Mouse (Mus musculus): Measurements from ENCODE around the gene 2310061I04Rik. TPM values are rescaled to one million over a fixed set of nuclear protein-coding genes. Genes with fewer than 3 reads are reported as not detected.

2310061I04Rik gene
- total RNA-seq, 2 experiments from 2014 or later, result 83.9 to 89.3 TPM

DNA sequence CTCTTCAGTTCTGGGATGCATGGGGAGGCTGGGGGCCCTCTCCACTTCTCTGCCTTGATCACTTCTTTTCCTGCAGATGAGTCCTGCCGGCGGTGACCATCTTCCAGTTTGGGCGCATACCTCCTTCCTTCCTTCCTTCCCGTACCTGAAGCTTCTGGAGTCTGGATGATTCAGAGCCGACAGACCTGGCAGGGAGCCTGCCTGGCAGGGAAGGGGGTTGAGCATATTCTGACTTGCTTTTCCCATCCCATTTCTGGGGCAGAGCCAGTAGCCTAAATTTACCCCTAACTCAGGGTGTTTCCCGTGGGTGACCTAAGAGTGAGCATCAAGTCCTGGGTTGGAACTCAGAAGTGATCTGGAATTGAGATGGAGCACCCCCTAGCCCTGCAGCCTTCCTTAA, 22.5 kb downstream of the 2310061I04Rik start:
- intact Hi-C loops (cut with DNase I), result loop anchor here (1.0 to 5.0 kb wide), 2 partner anchors 38 to 39 kb away; partner anchors contain the start of gene Atat1
- DNase-seq, result no peak

DNA sequence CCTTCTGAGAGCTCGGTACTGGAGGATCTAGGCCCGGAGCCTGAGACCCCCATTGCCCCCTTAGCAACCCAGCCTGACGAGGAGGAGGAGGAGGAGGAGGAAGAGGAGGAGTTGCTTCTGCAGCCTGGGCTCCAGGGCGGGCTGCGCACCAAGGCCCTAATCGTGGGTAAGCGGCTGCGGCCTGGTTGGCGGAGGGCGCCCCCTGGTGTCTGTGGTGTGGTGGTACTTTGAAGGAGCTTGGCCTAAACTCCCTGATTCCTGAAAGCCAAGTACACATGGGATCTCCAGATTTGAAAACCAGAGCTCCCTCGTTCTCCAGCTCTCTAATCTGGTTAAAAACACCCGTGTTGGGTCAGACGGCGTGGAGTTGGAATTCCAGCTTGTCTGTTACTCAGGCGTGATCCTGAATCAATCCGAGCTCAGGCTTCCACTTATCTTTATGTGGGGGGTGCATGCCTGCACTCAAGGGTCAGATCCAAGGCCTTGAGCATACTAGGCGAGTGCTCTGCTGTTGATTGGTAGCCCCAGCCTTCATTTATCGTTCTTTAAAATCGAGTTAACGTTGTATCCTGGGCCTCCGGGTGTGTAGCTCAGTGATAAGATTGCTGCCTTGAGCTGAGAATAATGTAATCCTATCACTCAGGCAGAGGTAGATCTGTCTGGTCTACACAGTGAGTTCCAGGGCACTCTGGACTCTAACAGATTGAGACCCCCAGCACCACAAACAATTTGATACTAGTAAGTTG, 23.3 kb downstream of the 2310061I04Rik start:
- DNase-seq, result peak; percentile 95
- intact Hi-C loops (cut with DNase I), result loop anchor here (1.0 kb wide), 1 partner anchor 135 kb away; no protein-coding TSS in a partner anchor

DNA sequence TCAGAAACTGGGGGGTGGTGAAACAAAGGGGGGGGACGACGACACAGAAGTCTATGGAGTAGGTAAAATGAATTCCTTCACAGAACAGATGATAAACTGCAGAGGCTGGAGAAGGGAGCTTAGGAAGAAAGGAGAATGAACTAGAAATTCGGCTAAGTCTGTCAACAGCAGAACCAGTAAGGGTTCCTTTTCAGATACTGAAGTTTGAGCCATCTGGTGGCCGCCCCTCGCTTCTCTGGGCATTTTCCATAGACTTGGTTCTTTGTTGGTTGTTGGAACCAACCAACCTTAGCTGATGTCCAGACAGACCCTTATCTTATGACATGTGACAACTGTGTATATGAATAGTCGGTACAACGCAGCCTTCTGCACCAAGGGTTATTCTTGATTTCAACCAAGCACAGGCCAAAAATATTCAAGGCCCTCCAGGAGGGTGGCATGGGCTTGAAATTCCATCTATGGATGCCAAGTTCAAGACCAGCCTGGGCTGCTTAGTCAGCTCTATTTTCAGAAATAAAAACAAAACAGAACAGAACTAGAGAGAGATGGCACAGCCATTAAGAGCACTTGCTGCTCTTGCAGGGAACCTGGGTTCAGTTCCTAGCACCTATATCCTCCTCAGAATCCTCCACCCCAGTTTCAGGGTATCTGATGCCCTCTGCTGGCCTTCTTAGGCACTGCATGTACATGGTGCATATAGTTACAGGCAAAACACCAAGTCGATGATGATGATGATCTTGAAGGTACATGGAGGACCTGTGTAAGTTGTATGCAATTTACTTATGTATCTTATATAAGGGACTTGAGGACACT, 26.1 kb downstream of the 2310061I04Rik start:
- peak; percentile 29 to 56 for DNase-seq
- intact Hi-C loops (cut with DNase I), result no loop called here

DNA sequence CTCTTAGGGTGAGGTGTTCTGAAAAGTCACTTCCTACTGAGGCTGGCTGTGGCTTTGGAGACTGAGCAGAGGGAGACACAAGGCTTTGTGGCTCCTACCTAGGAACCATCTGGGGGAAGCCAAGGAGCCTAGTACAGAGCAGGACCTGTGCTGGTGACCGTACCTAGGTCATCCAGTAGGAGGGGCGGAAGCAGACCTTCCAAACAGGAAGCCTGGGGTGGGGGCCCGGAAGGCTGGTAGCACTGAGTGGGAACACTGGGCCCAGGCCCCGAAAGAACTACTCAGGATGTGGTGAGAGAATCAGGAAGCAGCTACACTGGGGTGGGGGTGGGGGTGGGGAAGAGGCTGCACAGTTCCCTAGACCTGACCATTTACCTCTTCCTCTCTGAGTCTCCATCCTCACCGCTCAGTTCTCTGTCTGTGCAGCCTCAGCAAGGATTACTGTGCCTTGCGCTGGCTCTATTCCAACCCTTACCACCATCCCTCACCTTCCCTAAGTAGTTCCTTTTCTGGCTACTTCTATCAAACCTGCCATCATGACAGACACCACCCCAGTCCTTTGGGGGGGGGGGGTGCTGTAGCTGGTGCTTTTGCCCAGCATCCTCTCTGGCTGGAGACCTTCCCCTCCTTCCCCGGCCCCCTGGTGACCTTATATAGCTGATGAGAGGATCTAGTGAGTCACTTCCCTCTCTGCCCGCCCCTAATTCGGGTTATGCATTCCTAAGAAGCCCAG, 26.9 kb downstream of the 2310061I04Rik start:
- intact Hi-C loops (cut with DNase I), result no loop called here
- DNase-seq, result peak; percentile 70 to 75

GRCm38 (mm10) chr17:35869346-35870067, 27.7 kb downstream of the 2310061I04Rik start:
- intact Hi-C loops (cut with DNase I), result no loop called here
- DNase-seq, result peak; percentile 60 to 61

GRCm38 (mm10) chr17:35868961-35869345, 28.3 kb downstream of the 2310061I04Rik start:
- no peak for DNase-seq

GRCm38 (mm10) chr17:35868165-35868820, 28.9 kb downstream of the 2310061I04Rik start:
- peak; percentile 44 to 50 for DNase-seq

More at GRCm38 (mm10) chr17:35868961-35869345, 28.3 kb downstream of the 2310061I04Rik start:
- intact Hi-C loops (cut with DNase I), result no loop called here

GRCm38 (mm10) chr17:35866911-35867890, 30.0 kb downstream of the 2310061I04Rik start:
- intact Hi-C loops (cut with DNase I), result no loop called here
- peak; percentile 54 to 60 for DNase-seq

More at GRCm38 (mm10) chr17:35868165-35868820, 28.9 kb downstream of the 2310061I04Rik start:
- intact Hi-C loops (cut with DNase I), result no loop called here

DNA sequence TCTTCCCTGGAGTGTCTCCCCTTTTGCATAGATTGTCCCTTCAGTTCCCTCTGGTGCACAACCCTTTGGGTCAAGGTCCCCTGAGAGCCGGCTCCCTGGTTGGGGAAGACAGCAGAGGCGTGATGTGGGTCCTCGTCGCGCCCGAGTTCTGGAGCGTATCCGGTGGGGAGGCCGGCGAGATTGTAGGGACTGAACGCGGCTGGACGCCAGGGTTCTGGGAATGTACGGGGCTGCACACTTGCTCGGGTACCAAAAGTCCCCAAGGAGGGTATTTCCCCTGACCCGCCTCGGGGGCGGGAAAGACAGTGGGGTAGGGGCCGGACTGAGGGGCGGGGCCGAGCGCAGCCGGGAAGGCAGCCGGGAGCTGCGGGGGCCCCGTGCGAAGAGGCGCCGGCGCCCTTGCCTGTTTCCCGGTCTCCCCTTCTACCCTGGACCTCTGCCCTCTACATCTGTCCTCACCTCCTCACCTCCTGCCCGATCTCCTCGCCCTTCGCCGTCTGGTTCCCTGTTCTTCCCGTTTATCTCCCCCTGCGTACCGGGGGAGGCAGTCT, 30.9 kb downstream of the 2310061I04Rik start:
- intact Hi-C loops (cut with DNase I), result no loop called here
- DNase-seq, result peak; percentile 83 to 86

DNA sequence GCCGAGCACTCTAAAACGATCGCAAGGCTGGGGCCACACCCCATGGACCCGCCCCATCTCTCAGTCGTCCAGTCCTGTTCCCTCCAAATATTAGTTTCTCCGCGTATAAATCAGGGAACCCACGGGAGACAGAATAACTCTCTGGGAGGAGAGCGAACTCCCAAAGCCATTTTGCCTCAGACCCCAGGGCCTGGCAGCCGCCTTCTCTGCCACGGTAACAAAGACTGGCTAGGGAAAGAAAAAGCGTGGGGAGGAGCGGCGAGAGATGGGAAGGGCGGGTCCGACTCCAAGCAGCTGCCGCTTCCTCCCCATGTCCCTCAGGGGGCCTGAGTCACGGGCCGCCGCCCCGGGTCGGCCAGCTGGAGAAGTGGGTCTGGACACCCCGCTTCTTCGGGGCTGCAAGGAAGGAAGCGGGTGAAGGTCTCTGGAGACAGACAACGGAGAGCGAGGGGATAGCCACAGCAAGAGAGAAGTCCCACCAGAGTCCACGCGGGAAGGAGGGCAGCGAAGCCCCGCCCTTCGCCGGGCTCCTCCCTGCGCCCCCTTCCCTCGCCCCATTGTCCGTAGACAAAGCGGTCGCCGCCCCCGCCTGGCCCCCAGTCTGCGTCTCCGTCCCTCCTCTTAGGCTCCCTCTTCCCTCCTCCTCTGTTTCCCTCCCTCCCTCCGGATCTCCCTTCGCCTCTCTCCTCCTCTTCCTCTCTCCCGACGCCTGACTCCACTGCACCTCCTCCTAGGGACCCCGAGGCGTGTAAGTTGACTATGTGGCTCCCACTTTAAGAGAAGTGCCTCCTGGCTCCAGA, 31.6 kb downstream of the 2310061I04Rik start, which contains the start of gene Ppp1r18:
Gene Ppp1r18, plus strand, starts transcription at position 113 of the 800 bp plus-strand sequence.
- intact Hi-C loops (cut with DNase I), result no loop called here
- peak; percentile 82 to 85 for DNase-seq

DNA sequence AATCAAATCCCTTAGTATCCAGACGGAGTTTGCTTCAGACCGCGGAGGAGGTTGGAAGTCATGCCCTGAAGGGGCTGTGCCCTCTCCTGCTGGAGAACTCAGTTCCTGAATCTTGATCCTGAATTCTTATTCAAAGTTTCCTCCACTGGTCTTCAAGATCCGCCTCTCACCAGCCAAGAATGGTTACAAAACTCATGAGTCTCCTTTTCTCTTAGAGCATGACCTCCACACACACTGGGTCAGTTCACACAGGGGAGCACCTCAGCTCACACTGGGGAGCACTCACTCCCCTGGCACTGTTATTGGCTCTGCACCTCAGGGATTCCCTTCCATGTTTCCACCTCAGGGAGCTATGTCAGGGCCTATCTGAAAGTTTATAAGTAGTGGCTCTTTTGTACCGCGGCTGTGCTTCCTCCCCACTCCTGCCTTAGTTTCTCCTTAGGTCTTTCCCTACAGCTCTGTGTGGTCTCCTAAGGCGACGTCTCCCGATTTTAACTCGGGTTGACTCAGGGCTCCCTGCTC, 32.3 kb downstream of the 2310061I04Rik start:
- intact Hi-C loops (cut with DNase I), result no loop called here
- DNase-seq, result no peak

DNA sequence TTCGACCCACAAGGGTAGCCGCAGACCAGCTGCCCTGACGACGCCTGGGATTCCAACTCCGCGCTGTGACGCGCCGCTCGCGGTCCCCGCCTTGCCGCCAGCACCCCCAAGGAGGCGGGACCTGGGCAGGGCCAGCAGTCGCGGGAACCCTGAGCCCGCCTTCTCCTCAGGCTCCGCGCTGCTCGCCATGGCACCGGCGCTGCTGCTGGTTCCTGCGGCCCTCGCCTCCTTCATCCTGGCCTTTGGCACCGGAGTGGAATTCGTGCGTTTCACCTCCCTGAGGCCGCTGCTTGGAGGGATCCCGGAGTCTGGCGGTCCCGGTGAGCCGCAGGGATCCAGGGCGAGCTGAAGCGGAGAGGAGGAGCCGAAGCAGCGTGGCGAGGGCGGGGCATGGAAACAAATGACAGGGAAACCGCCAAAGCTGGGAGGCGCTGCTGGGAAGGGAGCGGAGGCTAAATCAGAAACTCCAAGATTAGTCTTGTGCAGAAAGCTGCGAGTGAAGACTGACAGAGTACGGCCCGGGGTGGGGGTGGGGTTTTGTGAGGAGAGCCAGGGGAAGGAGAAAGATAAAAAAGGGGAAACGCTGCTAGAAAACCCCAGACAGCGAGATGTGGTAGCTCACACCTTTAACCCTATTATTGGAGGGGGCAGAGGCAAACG, 35.9 kb downstream of the 2310061I04Rik start, which contains the start of gene Nrm:
Gene Nrm, plus strand, starts transcription at position 121 of the 660 bp plus-strand sequence.
- intact Hi-C loops (cut with DNase I), result loop anchor here (2.0 kb wide), 1 partner anchor 19 kb away; no protein-coding TSS in a partner anchor
- DNase-seq, result peak; percentile 92 to 94

DNA sequence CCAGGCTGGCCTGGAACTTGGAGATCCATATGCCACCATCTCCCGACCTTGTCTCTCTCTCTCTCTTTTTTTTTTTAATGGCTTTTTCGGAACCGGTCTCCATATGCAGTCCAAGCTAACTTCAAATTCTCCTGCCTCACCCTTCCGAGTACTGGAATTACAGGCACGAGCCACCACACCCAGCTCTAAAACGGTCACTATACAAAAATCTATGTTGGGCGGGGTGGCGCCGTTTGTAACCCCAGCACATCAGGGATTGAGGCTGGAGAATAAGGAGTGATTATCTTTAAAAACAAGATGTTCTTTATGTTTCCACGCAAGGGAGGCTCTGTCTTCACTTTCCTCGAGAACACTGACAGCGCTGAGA, 36.4 kb downstream of the 2310061I04Rik start:
- intact Hi-C loops (cut with DNase I), result loop anchor here (2.0 kb wide), 1 partner anchor 18 kb away; no protein-coding TSS in a partner anchor
- no peak for DNase-seq

- no peak for DNase-seq
- intact Hi-C loops (cut with DNase I), result loop anchor here (2.0 kb wide), 1 partner anchor 17 kb away; no protein-coding TSS in a partner anchor
These were observed 37.4 kb downstream of the 2310061I04Rik start for GRCm38 (mm10) chr17:35859835-35860234.

- no peak for DNase-seq
- intact Hi-C loops (cut with DNase I), result no loop called here
These were observed 37.9 kb downstream of the 2310061I04Rik start for GRCm38 (mm10) chr17:35859371-35859770.

GRCm38 (mm10) chr17:35850974-35851373, 46.3 kb downstream of the 2310061I04Rik start:
- intact Hi-C loops (cut with DNase I), result no loop called here
- DNase-seq, result no peak
